Mouse (Mus musculus) adrenal gland, adult 10 weeks (tissue): ENCODE results near the gene Zfp219. TPM values are rescaled to one million over a fixed set of nuclear protein-coding genes. Genes with fewer than 3 reads are reported as not detected.

Source experiments
- polyA plus RNA-seq: library from polyadenylated mRNA; stranded (reverse); fragments of 350-450 nt; fragmentation: Illumina TruSeq; extraction: RNeasy Lipid Tissue Mini Kit (QIAGEN cat#74804); gene quantifications from one replicate; pipeline ENCODE4 v1.2.3, GENCODE M21; 2014; ENCODE audit warnings: low read depth, low replicate concordance

The Zfp219 gene
- polyA plus RNA-seq: 0.70 TPM

GRCm38 (mm10) chr14:52020486-52021137 lies at the start of gene Zfp219:
Gene Zfp219 (minus strand): TSS chr14:52020733.

GRCm38 (mm10) chr14:52042359-52042758 lies 21.8 kb upstream of the Zfp219 start, which contains the start of gene Olfr221:
Gene Olfr221 (minus strand): TSS chr14:52042459.

GRCm38 (mm10) chr14:52015445-52016100 lies 5.0 kb downstream of the Zfp219 start, which contains the start of gene Tmem253:
Gene Tmem253 (plus strand): TSS chr14:52015658.

GRCm38 (mm10) chr14:51984247-51985231 lies 36.0 kb downstream of the Zfp219 start, which contains the start of gene Arhgef40:
Gene Arhgef40 (plus strand): TSS chr14:51984719.

Other genes starting within 250 kb of the Zfp219 start
- not detected for gene Ang4, start 247.1 kb downstream of the Zfp219 start, polyA plus RNA-seq
- not detected for gene AY358078, start 220.7 kb downstream of the Zfp219 start, polyA plus RNA-seq
- not detected for gene Ear6, start 167.0 kb downstream of the Zfp219 start, polyA plus RNA-seq
- 4.0 TPM for gene Mettl17, start 135.9 kb downstream of the Zfp219 start, polyA plus RNA-seq
- 0.29 TPM for gene Slc39a2, start 127.8 kb downstream of the Zfp219 start, polyA plus RNA-seq
- 697 TPM for gene Ndrg2, start 106.6 kb downstream of the Zfp219 start, polyA plus RNA-seq
- gene Tppp2, start 102.3 kb downstream of the Zfp219 start, polyA plus RNA-seq: not detected
- not detected for gene Rnase13, start 98.0 kb downstream of the Zfp219 start, polyA plus RNA-seq
- 13.4 TPM for gene Arhgef40, start 36.0 kb downstream of the Zfp219 start, polyA plus RNA-seq
- not detected for gene Tmem253, start 5.1 kb downstream of the Zfp219 start, polyA plus RNA-seq
- gene Olfr221, start 21.7 kb upstream of the Zfp219 start, polyA plus RNA-seq: not detected
- 361 TPM for gene Hnrnpc, start 83.3 kb upstream of the Zfp219 start, polyA plus RNA-seq
- gene Rpgrip1, start 90.0 kb upstream of the Zfp219 start, polyA plus RNA-seq: 0.87 TPM
- gene Supt16, start 176.7 kb upstream of the Zfp219 start, polyA plus RNA-seq: 75.0 TPM
- 68.3 TPM for gene Chd8, start 237.0 kb upstream of the Zfp219 start, polyA plus RNA-seq